Mouse (Mus musculus) forebrain, embryonic 15.5 days (tissue): Measurements from ENCODE around the gene Tubg1. TPM values are rescaled to one million over a fixed set of nuclear protein-coding genes. Genes with fewer than 3 reads are reported as not detected.

ENCODE experiments used
- ATAC-seq: fragments of 200-750 bp; cut with Nextera tagmentation; replicated peaks from 2 replicates; pipeline ENCODE4 v1.8.0; 2017; ENCODE audit warnings: mild to moderate bottlenecking, moderate TSS enrichment, moderate library complexity
- H3K27ac ChIP-seq: fragments of 300-500 bp; sonication (generic); replicated peaks from 2 replicates; pipeline ENCODE4 v1.5.1; 2015; ENCODE audit warnings: mild to moderate bottlenecking, inconsistent platforms
- H3K27me3 ChIP-seq: fragments of 300-500 bp; sonication (generic); 2 replicates; pipeline ENCODE4 v1.6.1; 2015; ENCODE audit warnings: inconsistent platforms
- H3K36me3 ChIP-seq: fragments of 300-500 bp; sonication (generic); 2 replicates; pipeline ENCODE4 v1.6.1; 2015; ENCODE audit warnings: mild to moderate bottlenecking, inconsistent platforms
- H3K4me1 ChIP-seq: fragments of 300-500 bp; sonication (generic); 2 replicates; pipeline ENCODE4 v1.6.1; 2015; ENCODE audit warnings: inconsistent platforms
- H3K4me2 ChIP-seq: fragments of 300-500 bp; sonication (generic); replicated peaks from 2 replicates; pipeline ENCODE4 v1.6.1; 2015; ENCODE audit warnings: mild to moderate bottlenecking, inconsistent platforms
- H3K4me3 ChIP-seq: fragments of 300-500 bp; sonication (generic); 2 replicates; pipeline ENCODE4 v1.5.1; 2015; ENCODE audit warnings: mild to moderate bottlenecking, inconsistent platforms
- H3K9ac ChIP-seq: fragments of 300-500 bp; sonication (generic); replicated peaks from 2 replicates; pipeline ENCODE4 v1.6.1; 2015; ENCODE audit warnings: mild to moderate bottlenecking, inconsistent platforms
- H3K9me3 ChIP-seq: fragments of 300-500 bp; sonication (generic); 2 replicates; pipeline ENCODE4 v1.6.1; 2016; ENCODE audit warnings: inconsistent platforms
- WGBS: fragments of 180-500 bp; shearing (Covaris S2); methylation state at CpG from one replicate; pipeline ENCODE4 v1.1.7; 2015; ENCODE audit warnings: mixed read lengths; 5-methylcytosine and 5-hydroxymethylcytosine counted together
- polyA plus RNA-seq: library from polyadenylated mRNA; unstranded; fragments of >200 nt; fragmentation: Nextera tagmentation; extraction: Ambion mirVana; gene quantifications from 2 replicates; pipeline ENCODE4 v1.2.1, GENCODE M21; 2015

Gene Tubg1
- polyA plus RNA-seq, 1 experiment from 2014 or later: 96.1 TPM

DNA sequence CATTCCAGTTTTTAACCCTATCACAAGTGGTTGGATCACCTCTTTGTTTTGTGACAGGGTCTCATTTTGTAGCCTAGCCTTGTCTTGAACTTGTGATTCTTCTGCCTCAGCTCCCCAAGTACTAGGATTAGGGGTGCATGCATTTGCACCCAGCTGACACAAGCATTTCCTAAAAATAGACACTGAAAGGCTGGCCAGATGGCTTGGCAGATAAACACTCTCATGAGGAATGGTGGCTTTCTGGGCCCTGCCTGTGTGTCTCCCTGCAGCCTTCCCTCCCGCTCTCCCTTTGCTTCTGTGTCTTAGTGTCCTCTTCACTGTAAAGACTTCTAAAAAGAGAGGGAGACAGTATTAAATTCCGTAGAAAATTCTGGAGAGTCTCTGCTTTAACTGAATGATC, 11.4 kb downstream of the Tubg1 start:
- H3K4me3 ChIP-seq: no peak overlapping the region
- no peaks in the 10 kb centered on the region for H3K4me1 ChIP-seq
- ATAC-seq: no peak
- H3K9ac ChIP-seq: no peak overlapping the region
- H3K27me3 ChIP-seq: no peaks in the 10 kb centered on the region
- no peak overlapping the region for H3K27ac ChIP-seq
- H3K36me3 ChIP-seq: peaks cover 7% of the 10 kb centered on the region
- 72% methylated on average over 2 of the region's 2 CpGs for WGBS
- H3K4me2 ChIP-seq: no peak overlapping the region
- H3K9me3 ChIP-seq: no peaks in the 10 kb centered on the region

GRCm38 (mm10) chr11:101131701-101132100, 12.0 kb downstream of the Tubg1 start:
- Histone ChIP-seq H3K9ac (no peak overlapping the region), H3K4me1 (no peaks in the 10 kb centered on the region), H3K27me3 (no peaks in the 10 kb centered on the region), H3K4me3 (no peak overlapping the region), H3K27ac (no peak overlapping the region), H3K4me2 (no peak overlapping the region), H3K36me3 (peaks cover 2% of the 10 kb centered on the region), H3K9me3 (no peaks in the 10 kb centered on the region)
- ATAC-seq: no peak
- WGBS: 84% methylated on average over 6 of the region's 6 CpGs

DNA sequence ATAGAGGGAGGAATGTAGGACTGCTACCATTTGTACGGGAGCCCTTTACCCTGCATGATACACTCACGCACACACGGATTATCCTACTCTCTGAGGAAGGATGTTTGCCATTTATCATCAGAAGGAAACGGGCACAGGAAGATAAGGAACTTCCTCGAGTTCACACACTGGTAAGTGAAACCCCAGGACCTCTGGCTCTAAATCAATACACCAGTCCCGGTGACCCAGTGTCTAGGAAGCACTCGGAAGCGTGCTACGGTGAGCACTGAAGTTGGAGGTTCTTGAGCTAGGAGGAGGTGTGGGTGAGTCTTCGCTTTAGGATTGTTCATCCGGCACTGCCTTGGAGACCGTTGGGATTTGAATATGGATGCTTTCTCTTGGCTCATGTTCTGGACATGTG, 13.3 kb downstream of the Tubg1 start:
- Histone ChIP-seq H3K9me3 (no peaks in the 10 kb centered on the region), H3K9ac (no peak overlapping the region), H3K27ac (no peak overlapping the region), H3K4me3 (no peak overlapping the region), H3K36me3 (no peaks in the 10 kb centered on the region), H3K4me2 (no peak overlapping the region), H3K27me3 (no peaks in the 10 kb centered on the region), H3K4me1 (no peaks in the 10 kb centered on the region)
- ATAC-seq: no peak
- WGBS: 86% methylated on average over 12 of the region's 12 CpGs

DNA sequence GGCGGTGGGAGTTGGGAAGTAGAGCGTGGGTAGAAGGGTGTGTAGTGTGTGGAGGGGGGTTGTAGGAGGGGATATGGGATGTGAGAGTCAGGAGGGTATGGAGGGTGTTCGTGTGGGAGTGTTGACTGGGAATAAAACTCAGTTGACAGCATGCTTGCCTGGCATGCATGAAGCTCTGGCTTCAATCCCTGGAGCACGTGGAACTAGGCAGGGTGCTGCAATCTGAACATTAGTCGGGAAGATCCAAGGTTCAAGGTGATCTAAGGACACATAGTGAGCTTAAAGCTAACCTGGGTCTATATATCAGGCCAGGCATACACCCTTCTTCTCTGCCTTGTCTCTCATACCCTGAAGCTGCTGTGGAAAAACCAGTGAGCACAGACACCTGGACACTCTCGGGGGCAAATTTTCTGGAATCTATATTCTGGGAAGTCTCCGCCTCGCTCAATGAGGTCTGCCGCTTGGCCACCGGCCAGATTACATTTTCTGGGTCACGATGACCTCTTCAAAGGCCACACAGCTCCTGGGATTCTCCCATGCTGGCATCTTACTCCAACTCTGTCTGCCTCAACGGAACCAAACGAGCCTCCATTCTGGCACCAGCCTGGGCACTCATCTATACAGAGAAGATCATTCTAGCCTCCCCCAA, 14.6 kb downstream of the Tubg1 start:
- no peaks in the 10 kb centered on the region for H3K9me3 ChIP-seq
- ATAC-seq: no peak
- 74% methylated on average over 13 of the region's 13 CpGs for WGBS
- H3K4me2 ChIP-seq: no peak overlapping the region
- peaks cover 5% of the 10 kb centered on the region; the same call in 1 of the 2 replicates for H3K4me1 ChIP-seq
- H3K9ac ChIP-seq: no peak overlapping the region
- H3K4me3 ChIP-seq: no peak overlapping the region
- H3K27me3 ChIP-seq: no peaks in the 10 kb centered on the region
- H3K36me3 ChIP-seq: no peaks in the 10 kb centered on the region
- H3K27ac ChIP-seq: no peak overlapping the region

DNA sequence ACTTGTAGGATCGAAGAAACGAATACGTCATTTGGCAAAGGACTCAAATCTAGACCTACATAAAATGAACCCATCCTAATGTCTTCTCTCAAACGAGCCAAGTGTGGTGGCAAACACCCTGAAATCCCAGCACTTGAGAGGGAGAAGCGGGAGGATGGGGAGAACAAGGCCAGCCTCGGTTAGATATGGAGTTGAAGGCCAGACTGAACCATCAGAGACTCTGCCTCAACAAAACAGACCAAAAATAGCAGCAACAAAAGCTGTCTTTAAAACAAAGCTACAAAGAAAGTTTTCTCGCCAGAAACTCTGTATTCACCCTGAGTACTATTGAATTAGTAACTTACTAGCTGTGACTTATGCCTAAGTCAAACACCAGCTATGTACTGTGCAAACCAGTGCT, 17.3 kb downstream of the Tubg1 start:
- WGBS: 78% methylated on average over 7 of the region's 7 CpGs
- Histone ChIP-seq H3K4me3 (no peak overlapping the region), H3K4me1 (peaks cover 13% of the 10 kb centered on the region)

GRCm38 (mm10) chr11:101138536-101139181, 18.9 kb downstream of the Tubg1 start:
- Histone ChIP-seq H3K27ac (no peak overlapping the region), H3K9ac (peak overlapping the region; percentile 11; the same call in 1 of the 2 replicates), H3K4me3 (peak overlapping the region; percentile 5; the same call in 1 of the 2 replicates), H3K4me1 (peaks cover 16% of the 10 kb centered on the region), H3K27me3 (no peaks in the 10 kb centered on the region), H3K9me3 (no peaks in the 10 kb centered on the region), H3K36me3 (no peaks in the 10 kb centered on the region), H3K4me2 (peak overlapping the region; percentile 22; the same call in 1 of the 2 replicates)
- ATAC-seq: no peak
- WGBS: 22% methylated on average over 15 of the region's 15 CpGs

More for the DNA sequence above, 17.3 kb downstream of the Tubg1 start:
- Histone ChIP-seq H3K27me3 (no peaks in the 10 kb centered on the region), H3K9ac (no peak overlapping the region), H3K27ac (no peak overlapping the region), H3K4me2 (no peak overlapping the region), H3K36me3 (no peaks in the 10 kb centered on the region), H3K9me3 (no peaks in the 10 kb centered on the region)
- ATAC-seq: no peak

- peak overlapping the region; percentile 45 for H3K4me2 ChIP-seq
- peak overlapping the region; percentile 53 for H3K9ac ChIP-seq
- no peaks in the 10 kb centered on the region for H3K36me3 ChIP-seq
- peaks cover 20% of the 10 kb centered on the region for H3K4me1 ChIP-seq
- WGBS: 26% methylated on average over 27 of the region's 27 CpGs
- no peaks in the 10 kb centered on the region for H3K27me3 ChIP-seq
- peak overlapping the region; percentile 57 for H3K27ac ChIP-seq
- H3K4me3 ChIP-seq: peak overlapping the region; percentile 32
- no peaks in the 10 kb centered on the region for H3K9me3 ChIP-seq
- peak; percentile 59; the same call in 1 of the 2 replicates for ATAC-seq
These were observed 20.6 kb downstream of the Tubg1 start for GRCm38 (mm10) chr11:101140164-101140819.

DNA sequence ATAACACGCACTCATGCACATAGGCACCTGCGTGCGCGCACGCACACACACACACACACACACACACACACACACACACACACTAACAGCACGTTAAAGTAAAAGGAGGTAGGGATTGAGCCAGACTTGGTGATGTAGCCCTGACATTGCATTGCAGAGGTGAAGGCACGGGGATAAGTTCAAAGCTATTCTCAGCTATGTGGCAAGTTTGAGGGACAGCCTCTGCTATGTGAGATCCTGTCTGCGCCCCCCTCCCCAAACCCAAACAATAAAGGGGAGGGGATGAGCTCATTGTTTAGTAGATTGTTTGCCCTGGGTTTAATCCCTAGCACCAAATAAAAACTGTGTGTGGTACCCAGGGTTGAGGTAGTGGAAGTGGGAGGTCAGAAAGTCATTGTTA, 21.4 kb downstream of the Tubg1 start:
- H3K9me3 ChIP-seq: no peaks in the 10 kb centered on the region
- no peak overlapping the region for H3K4me2 ChIP-seq
- peaks cover 21% of the 10 kb centered on the region for H3K4me1 ChIP-seq
- H3K36me3 ChIP-seq: no peaks in the 10 kb centered on the region
- no peak overlapping the region for H3K4me3 ChIP-seq
- ATAC-seq: no peak
- no peak overlapping the region for H3K27ac ChIP-seq
- no peaks in the 10 kb centered on the region for H3K27me3 ChIP-seq
- no peak overlapping the region for H3K9ac ChIP-seq
- 65% methylated on average over 8 of the region's 8 CpGs for WGBS

DNA sequence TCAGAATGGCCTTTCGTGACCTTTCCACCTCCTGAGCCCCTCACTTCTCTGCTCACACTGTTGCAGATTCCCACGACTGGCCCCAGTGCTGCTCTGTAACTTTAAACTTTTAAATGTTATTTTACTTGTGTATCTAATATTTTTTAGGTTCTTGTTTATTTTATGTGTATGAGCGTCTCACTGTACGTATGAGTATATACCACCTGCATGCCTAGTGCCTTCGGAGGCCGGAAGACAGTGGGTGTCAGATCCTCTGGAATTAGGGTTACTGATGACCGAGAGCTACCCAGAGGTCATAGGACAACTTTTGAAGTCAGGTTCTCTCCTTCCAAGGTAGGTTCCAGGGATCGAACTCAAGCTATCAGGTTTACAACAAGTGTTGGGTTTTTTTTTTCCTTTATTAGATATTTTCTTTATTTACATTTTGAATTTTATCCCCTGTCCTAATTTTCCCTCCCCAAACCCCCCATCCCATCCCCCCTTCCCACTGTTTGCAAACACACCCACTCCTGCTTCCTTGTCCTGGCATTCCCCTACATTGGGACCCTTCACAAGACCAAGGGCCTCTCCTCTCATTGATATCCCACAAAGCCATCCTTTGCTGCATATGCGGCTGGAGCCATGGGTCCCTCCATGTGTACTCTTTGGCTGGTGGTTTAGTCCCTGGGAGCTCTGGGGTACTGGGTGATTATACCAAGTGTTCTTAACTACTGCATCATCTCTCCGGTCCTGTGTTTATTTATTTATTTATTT, 22.7 kb downstream of the Tubg1 start:
- no peak overlapping the region for H3K4me3 ChIP-seq
- H3K27ac ChIP-seq: no peak overlapping the region
- no peak overlapping the region for H3K4me2 ChIP-seq
- no peaks in the 10 kb centered on the region for H3K9me3 ChIP-seq
- WGBS: 91% methylated on average over 10 of the region's 10 CpGs
- no peaks in the 10 kb centered on the region for H3K27me3 ChIP-seq
- peaks cover 29% of the 10 kb centered on the region for H3K4me1 ChIP-seq
- H3K36me3 ChIP-seq: no peaks in the 10 kb centered on the region
- H3K9ac ChIP-seq: no peak overlapping the region
- ATAC-seq: no peak

DNA sequence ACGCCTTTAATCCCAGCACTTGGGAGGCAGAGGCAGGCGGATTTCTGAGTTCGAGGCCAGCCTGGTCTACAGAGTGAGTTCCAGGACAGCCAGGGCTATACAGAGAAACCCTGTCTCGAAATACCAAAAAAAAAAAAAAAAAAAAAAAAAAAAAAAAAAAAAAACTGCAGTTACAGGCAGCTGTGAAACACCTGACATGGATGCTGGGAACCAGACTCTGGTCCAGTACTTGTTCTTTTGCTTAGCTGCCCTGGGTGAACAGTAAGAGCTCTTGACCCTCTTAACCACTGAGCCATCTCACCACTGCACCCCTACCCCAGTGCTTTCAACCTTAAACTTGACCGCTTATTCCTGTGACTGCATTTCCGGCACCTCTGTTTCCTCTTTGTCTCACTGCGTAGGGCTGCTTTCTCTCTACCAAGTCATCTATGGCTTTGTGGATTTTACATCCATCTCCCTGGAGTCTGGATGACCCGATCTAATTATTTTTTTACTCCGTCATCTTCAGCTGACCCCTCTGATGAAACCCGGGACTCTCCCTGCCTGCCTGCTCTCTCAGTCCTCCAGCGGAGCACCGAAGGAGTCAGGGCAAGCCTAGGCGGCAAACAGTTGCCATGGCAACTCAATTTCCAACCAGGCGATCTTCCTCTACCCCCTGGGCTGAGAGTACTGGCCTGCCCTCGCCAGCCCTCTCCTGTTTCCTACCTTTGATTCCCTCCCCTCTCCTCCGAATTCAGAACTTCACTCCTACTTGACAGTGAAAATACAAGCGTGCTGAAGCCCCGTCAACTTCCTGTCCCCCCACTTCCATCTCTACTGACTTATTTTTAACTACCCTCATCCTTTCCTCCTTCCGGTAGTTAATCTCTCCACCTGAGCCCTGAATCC, 23.8 kb downstream of the Tubg1 start:
- 20% methylated on average over 18 of the region's 19 CpGs for WGBS
- Histone ChIP-seq H3K4me3 (peak overlapping the region; percentile 32), H3K9ac (peak overlapping the region; percentile 35), H3K27me3 (no peaks in the 10 kb centered on the region), H3K4me2 (peak overlapping the region; percentile 48), H3K9me3 (no peaks in the 10 kb centered on the region), H3K36me3 (no peaks in the 10 kb centered on the region), H3K4me1 (peaks cover 28% of the 10 kb centered on the region), H3K27ac (peak overlapping the region; percentile 57)
- ATAC-seq: peak; percentile 51; the same call in 1 of the 2 replicates

DNA sequence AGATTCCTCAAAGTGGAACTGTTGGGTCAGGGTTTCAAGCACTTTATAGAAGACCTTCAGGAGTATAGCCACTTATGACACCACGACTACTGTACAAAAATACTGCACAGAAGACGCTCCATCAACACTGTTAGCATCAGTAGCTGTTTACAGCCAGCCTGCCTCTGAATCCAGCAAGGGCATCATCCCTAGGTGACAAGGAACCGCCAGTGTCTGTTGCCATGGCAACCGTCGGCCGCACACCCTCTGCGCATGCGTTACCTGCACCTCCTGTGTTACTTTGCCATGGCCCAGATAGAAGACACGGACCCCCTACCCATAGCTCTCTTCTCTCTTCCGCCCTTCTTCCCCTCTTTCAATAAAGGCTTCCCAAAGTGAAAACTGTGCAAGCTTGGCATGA, 26.6 kb downstream of the Tubg1 start:
- no peak overlapping the region for H3K4me3 ChIP-seq
- peak; percentile 57 for ATAC-seq
- no peaks in the 10 kb centered on the region for H3K9me3 ChIP-seq
- H3K9ac ChIP-seq: no peak overlapping the region
- 22% methylated on average over 10 of the region's 10 CpGs for WGBS
- H3K27ac ChIP-seq: peak overlapping the region; percentile 54
- H3K27me3 ChIP-seq: no peaks in the 10 kb centered on the region
- H3K4me2 ChIP-seq: 0 out of 2 replicates have a peak overlapping the region, but pooled peaks have one; percentile 10
- H3K36me3 ChIP-seq: no peaks in the 10 kb centered on the region
- H3K4me1 ChIP-seq: peaks cover 24% of the 10 kb centered on the region
